Mouse (Mus musculus): Measurements from ENCODE around the gene Scgb1b27.
"Not testable (repeated sequence)": the region's sequence is repeated elsewhere in the genome, so short reads cannot be mapped to it uniquely, and the experiment has no call there.

Scgb1b27 gene

DNA sequence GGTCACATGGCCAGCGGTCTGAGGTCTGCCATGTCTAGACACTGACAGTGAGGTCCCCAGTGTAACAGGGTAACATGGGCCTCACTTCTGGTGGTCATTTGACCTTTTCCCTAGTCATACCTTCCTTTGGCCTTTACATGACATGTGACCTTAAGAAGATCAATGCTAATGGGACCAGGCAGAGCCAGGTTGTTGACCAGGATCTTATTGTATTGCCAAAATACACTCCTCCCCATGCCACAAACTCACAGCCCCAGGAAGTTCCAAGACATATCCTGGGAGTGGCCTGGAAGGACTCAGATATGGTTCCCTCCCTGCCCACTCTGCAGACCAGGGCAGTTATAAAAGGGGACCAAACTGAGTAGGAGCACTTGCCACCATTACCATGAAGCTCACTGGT, at the start of gene Scgb1b27:
Gene Scgb1b27, plus strand, starts transcription at position 301 of the 400 bp plus-strand sequence.
- H3K4me3 ChIP-seq (replicated peaks; ENCODE audit: low read length); H3K27me3 ChIP-seq (ENCODE audit: insufficient read depth, low read length); H3K36me3 ChIP-seq (ENCODE audit: insufficient read depth, low read length); H3K4me1 ChIP-seq (replicated peaks; ENCODE audit: low read depth, low read length): not testable (repeated sequence)
- peaks cover 46% of the 10 kb centered on the region for H3K9me3 ChIP-seq (ENCODE audit: low read length)

DNA sequence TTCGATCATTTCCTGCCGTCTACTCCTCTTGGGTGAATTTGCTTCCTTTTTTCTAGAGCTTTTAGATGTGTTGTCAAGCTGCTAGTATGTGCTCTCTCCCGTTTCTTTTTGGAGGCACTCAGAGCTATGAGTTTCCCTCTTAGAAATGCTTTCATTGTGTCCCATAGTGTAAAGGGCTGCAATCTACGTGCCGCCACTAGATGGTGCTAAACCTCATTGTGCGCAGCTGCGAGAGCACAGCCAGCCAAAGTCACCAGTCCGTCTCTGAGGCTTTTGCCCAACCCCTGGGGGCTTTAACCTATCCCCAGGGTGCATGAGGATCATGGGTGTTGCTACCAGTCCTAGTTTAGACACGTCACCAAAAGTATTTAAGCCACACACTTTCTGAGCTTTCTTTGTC, 39.0 kb upstream of the Scgb1b27 start:
- not testable (repeated sequence) for H3K36me3 ChIP-seq (ENCODE audit: insufficient read depth, low read length); H3K4me3 ChIP-seq (replicated peaks; ENCODE audit: low read length); H3K4me1 ChIP-seq (replicated peaks; ENCODE audit: low read depth, low read length); H3K27me3 ChIP-seq (ENCODE audit: insufficient read depth, low read length)
- H3K9me3 ChIP-seq (ENCODE audit: low read length): peaks cover 45% of the 10 kb centered on the region
- peak; percentile 31 for TF ChIP-seq CTCF (conservative IDR thresholded peaks at IDR 0.05; ENCODE audit: low read length)

DNA sequence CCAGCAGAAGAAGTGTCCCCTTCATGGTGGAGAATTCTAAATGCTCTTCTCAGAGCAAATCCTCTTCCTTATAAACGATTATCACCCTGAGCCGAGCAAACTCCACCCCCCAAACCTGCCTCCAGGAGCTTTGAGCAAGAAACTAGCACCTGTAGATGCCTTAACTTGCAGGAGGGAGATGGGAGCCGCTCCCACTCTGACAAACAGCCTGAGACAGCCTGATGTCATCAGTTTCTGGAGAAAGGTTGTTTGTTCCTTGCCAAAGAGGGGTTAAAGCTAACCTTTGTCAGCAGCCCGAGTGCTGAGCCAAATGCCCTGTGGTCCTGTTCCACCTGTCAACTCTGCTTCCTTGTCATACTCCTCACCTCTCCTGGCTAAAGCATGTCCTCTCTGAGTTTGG, 7.4 kb upstream of the Scgb1b27 start, which contains the start of gene Scgb2b27:
Gene Scgb2b27, minus strand, starts transcription at position 101 of the 400 bp plus-strand sequence.
- no peak within 1 kb of the TSS for H3K4me3 ChIP-seq (replicated peaks; ENCODE audit: low read length)
- no peaks in the 10 kb centered on the region for H3K4me1 ChIP-seq (replicated peaks; ENCODE audit: low read depth, low read length)
- no peaks in the 10 kb centered on the region for H3K27me3 ChIP-seq (ENCODE audit: insufficient read depth, low read length)
- H3K36me3 ChIP-seq (ENCODE audit: insufficient read depth, low read length): no peaks in the 10 kb centered on the region
- peaks cover 4% of the 10 kb centered on the region for H3K9me3 ChIP-seq (ENCODE audit: low read length)
- TF ChIP-seq CTCF (conservative IDR thresholded peaks at IDR 0.05; ENCODE audit: low read length) (no peak), POU5F1 (IDR thresholded peaks at IDR 0.05; ENCODE audit: borderline replicate concordance, low read length) (no peak), NANOG (IDR thresholded peaks at IDR 0.05; ENCODE audit: borderline replicate concordance, low read length) (no peak)

DNA sequence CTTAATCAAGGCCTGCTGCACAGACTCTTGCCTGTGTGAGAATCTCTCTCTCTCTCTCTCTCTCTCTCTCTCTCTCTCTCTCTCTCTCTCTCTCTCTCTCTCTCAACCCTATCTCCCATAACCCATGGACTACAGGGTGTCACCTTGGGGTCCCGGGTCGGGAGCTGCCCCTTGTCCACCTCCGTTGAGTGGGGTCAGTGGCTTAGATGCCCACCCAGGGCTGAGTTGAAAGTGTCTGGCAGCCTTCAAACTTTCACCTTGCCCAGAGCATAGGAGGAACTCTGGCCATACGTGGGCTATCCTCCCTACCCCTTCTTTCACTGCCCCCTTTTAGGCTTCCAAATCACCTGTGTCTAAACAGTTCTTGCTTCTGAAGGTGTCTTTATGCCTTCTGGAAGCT, 4.4 kb downstream of the Scgb1b27 start:
- no peaks in the 10 kb centered on the region for H3K36me3 ChIP-seq (ENCODE audit: insufficient read depth, low read length)
- no peak for TF ChIP-seq NANOG (IDR thresholded peaks at IDR 0.05; ENCODE audit: borderline replicate concordance, low read length)
- no peak for TF ChIP-seq CTCF (conservative IDR thresholded peaks at IDR 0.05; ENCODE audit: low read length)
- TF ChIP-seq POU5F1 (IDR thresholded peaks at IDR 0.05; ENCODE audit: borderline replicate concordance, low read length): no peak
- H3K4me1 ChIP-seq (replicated peaks; ENCODE audit: low read depth, low read length): no peaks in the 10 kb centered on the region
- H3K4me3 ChIP-seq (replicated peaks; ENCODE audit: low read length): no peak overlapping the region
- peaks cover 89% of the 10 kb centered on the region for H3K9me3 ChIP-seq (ENCODE audit: low read length)
- H3K27me3 ChIP-seq (ENCODE audit: insufficient read depth, low read length): no peaks in the 10 kb centered on the region

DNA sequence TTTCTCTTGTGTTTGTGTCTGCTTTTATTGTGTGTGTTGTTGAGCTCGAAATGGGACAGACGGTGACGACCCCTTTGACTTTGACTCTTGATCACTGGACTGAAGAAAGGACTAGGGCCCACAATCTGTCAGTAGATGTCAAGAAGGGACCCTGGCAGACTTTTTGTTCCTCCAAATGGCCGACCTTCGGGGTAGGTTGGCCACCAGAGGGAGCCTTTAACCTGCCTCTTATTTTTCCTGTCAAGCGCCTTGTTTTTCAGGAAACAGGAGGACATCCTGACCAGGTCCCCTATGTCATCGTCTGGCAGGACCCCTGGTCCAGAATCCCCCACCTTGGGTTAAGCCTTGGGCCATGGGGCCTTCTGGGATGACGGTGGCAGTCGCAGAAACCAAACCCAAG, 5.9 kb downstream of the Scgb1b27 start:
- H3K36me3 ChIP-seq (ENCODE audit: insufficient read depth, low read length); H3K27me3 ChIP-seq (ENCODE audit: insufficient read depth, low read length): not testable (repeated sequence)

DNA sequence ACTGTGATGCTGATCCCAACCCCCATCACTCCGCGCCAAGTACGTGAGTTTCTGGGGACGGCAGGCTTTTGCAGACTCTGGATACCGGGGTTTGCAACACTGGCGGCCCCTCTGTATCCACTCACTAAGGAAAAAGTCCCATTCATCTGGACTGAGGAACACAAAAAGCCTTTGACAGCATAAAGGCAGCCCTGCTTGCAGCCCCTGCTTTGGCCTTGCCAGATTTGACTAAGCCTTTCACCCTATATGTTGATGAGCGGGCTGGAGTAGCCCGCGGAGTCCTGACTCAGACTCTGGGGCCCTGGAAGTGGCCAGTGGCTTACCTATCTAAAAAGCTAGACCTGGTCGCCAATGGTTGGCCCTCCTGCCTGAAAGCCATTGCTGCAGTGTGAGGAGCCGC, 8.7 kb downstream of the Scgb1b27 start:
- Histone ChIP-seq H3K27me3 (ENCODE audit: insufficient read depth, low read length) (no peaks in the 10 kb centered on the region), H3K4me3 (replicated peaks; ENCODE audit: low read length) (no peak overlapping the region), H3K4me1 (replicated peaks; ENCODE audit: low read depth, low read length) (no peaks in the 10 kb centered on the region), H3K36me3 (ENCODE audit: insufficient read depth, low read length) (no peaks in the 10 kb centered on the region), H3K9me3 (ENCODE audit: low read length) (peaks cover 96% of the 10 kb centered on the region)
- TF ChIP-seq NANOG (IDR thresholded peaks at IDR 0.05; ENCODE audit: borderline replicate concordance, low read length) (no peak), POU5F1 (IDR thresholded peaks at IDR 0.05; ENCODE audit: borderline replicate concordance, low read length) (no peak), CTCF (conservative IDR thresholded peaks at IDR 0.05; ENCODE audit: low read length) (no peak)

More for the DNA sequence above, 5.9 kb downstream of the Scgb1b27 start:
- Histone ChIP-seq H3K4me3 (replicated peaks; ENCODE audit: low read length) (0 out of 2 replicates have a peak overlapping the region, but pooled peaks have one; percentile 3), H3K9me3 (ENCODE audit: low read length) (peaks cover 98% of the 10 kb centered on the region)
- not testable (repeated sequence) for H3K4me1 ChIP-seq (replicated peaks; ENCODE audit: low read depth, low read length)

DNA sequence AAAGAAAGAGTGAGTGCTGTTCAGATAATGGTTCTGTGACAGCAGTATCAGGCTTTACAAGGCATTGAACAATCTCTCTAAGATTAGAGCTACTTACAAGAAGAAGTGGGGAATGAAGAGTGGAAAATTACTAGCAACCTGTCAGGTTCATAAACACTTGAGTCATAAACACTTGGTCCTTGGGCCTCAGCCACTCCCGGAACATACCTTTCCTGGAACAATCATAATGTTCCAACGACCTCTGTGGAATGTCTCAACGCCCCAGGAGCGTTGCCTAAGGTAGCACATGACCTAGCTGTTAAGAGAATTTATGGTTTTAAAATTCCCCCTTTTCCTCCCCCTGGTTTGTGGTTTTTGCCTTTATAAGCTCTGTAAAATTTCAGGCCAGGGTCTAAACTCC, 13.3 kb downstream of the Scgb1b27 start:
- H3K36me3 ChIP-seq (ENCODE audit: insufficient read depth, low read length); H3K4me1 ChIP-seq (replicated peaks; ENCODE audit: low read depth, low read length); H3K27me3 ChIP-seq (ENCODE audit: insufficient read depth, low read length); H3K4me3 ChIP-seq (replicated peaks; ENCODE audit: low read length): not testable (repeated sequence)
- peaks cover 96% of the 10 kb centered on the region for H3K9me3 ChIP-seq (ENCODE audit: low read length)

DNA sequence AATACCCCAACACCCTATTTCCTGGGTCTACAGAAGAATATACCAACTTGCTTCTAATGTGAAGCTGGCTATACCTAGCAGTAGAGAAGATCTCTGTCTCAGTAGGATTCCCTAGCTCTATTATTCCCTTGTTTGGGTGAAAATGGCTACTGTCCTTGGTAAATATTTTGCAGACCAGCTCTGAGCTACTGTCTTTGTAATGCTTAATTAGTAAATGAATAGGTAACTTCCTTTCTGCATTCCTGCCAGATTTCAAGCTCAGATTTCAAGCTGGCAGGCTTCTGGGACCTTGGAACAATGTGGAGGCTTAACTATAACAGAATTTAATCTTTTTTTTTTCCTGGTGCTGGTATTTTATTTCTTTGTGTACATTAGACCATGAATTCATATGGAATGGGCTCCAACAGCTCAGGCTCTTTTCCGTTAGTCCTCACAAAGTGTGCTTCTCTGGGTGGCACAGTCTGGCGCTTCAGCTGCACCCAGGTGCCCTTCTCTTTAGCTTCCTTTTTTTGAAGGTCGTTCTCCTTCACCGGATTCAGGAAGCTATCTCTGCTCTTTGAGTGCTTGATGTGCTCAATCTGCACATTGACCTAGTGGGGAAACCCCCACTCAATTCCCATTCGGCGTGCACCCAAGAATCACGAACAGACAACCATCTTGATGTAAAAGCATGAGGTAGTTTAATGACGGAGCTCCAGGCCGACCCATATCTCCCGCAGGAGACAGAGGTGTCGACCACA, 15.0 kb downstream of the Scgb1b27 start:
- not testable (repeated sequence) for H3K4me1 ChIP-seq (replicated peaks; ENCODE audit: low read depth, low read length); H3K27me3 ChIP-seq (ENCODE audit: insufficient read depth, low read length); H3K36me3 ChIP-seq (ENCODE audit: insufficient read depth, low read length); H3K4me3 ChIP-seq (replicated peaks; ENCODE audit: low read length)
- H3K9me3 ChIP-seq (ENCODE audit: low read length): peaks cover 82% of the 10 kb centered on the region

DNA sequence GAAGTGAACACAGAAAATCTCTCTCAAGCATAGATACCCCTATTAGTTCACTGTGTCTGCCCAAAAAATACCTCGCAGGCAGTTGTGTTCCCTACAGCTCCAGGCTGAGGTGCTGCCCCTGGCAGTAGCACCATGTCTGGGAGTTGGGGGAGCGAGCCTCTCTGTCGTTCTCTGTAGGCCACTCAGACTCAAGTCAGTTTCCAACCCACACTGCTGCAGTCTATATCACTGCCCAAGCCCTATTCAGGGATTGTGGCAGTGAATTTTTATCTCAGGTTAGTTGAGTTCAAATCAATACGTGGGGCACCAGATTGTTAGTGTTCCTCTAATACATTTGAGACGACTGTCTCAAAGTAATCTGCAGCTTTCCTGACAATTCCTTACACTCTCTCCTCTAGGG, 46.8 kb downstream of the Scgb1b27 start:
- H3K36me3 ChIP-seq (ENCODE audit: insufficient read depth, low read length); H3K4me3 ChIP-seq (replicated peaks; ENCODE audit: low read length); H3K27me3 ChIP-seq (ENCODE audit: insufficient read depth, low read length); H3K4me1 ChIP-seq (replicated peaks; ENCODE audit: low read depth, low read length): not testable (repeated sequence)
- peaks cover 39% of the 10 kb centered on the region for H3K9me3 ChIP-seq (ENCODE audit: low read length)
